Mouse (Mus musculus): ENCODE measurements around the gene Slf2.

Gene Slf2

GRCm38 (mm10) chr19:45030111-45030510 is 99.2 kb downstream of the Slf2 start:
- peak; percentile 84 for DNase-seq (ENCODE audit: low read depth, low spot score)

- DNase-seq (ENCODE audit: low read depth, low spot score): peak; percentile 89
Measured at GRCm38 (mm10) chr19:45030746-45031693, 100.1 kb downstream of the Slf2 start.

GRCm38 (mm10) chr19:45031780-45032179 is 100.8 kb downstream of the Slf2 start:
- peak; percentile 84 for DNase-seq (ENCODE audit: low read depth, low spot score)

Data from CD4-positive, CD25-positive, alpha-beta regulatory T cell, adult 2 months (primary cell).